Mouse (Mus musculus) left cerebral cortex, postnatal 25 days (tissue): ENCODE results near the gene Tcea3. TPM values are rescaled to one million over a fixed set of nuclear protein-coding genes. Genes with fewer than 3 reads are reported as not detected.
A peak's percentile ranks its signal among the peaks of the same experiment; 100 is the strongest.

Experiments used
- DNase-seq, 2 experiments: peaks; one replicate each; pipeline ENCODE4 v3.0.0; 2022; ENCODE audit warnings: low spot score in 2 of 2, mixed read lengths in 1 of 2
- intact Hi-C: fragments of 180-260 bp; cut with DNase I; formaldehyde crosslinking; loops from one replicate; pipeline ENCODE4 v1.15.1; 2025
- total RNA-seq, 2 experiments: library from RNA; stranded (reverse); gene quantifications; 2 replicates each; pipeline ENCODE4 v1.2.3; 2021

Tcea3 gene
- under 1 TPM; 0.57 to 0.76 TPM for total RNA-seq

DNA sequence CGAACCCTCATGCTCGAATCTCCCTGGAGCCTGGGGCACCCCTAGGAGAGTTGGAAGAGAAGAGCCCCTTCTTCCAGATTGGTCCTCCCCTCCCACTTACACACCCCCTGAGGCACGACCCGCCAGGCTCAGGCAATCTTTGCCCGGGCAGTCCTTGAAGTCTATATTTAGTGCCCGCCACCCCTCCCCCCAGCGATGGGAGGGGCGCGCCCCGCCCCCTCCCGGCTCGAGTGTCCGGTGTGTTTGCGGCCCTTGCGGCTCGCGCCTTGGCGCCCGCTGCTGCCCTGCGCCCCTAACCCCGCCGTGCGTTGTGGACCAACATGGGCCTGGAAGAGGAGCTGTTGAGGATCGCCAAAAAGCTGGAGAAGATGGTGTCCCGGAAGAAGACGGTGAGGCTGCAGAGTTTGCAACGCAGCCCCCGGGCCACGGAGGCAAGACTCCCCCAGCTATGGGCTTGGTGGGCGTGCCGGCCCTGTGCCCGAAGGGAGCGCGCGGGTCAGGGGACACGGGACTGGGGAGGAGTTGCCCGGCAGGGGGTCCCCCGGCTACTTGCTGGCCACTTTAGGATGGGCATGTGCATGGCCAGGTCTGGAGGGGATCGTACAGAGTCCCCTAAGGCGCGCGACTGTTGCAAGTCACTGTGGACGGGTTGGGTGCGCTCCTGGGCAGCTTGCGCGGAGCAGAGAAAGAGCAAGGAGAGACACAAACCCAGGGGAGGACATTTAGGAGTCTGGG is at the start of gene Tcea3:
Gene Tcea3 (plus strand): TSS at position 1 of the 735 bp plus-strand sequence.
- no peak for DNase-seq
- intact Hi-C loops: no loop called here

- DNase-seq: no peak
- intact Hi-C loops: no loop called here
Observed at GRCm38 (mm10) chr4:136198846-136199245, 48.7 kb upstream of the Tcea3 start.

- DNase-seq: peak; percentile 38 to 55
Observed at GRCm38 (mm10) chr4:136199562-136200292, 47.8 kb upstream of the Tcea3 start.

GRCm38 (mm10) chr4:136202509-136202908 is 45.0 kb upstream of the Tcea3 start:
- peak; percentile 43 to 55 for DNase-seq
- intact Hi-C loops: loop anchor here (2.0 to 5.0 kb wide), 2 partner anchors 36 to 120 kb away; no protein-coding TSS in a partner anchor

More at GRCm38 (mm10) chr4:136199562-136200292, 47.8 kb upstream of the Tcea3 start:
- intact Hi-C loops: loop anchor here (1.0 to 5.0 kb wide), 2 partner anchors 36 to 123 kb away; no protein-coding TSS in a partner anchor

DNA sequence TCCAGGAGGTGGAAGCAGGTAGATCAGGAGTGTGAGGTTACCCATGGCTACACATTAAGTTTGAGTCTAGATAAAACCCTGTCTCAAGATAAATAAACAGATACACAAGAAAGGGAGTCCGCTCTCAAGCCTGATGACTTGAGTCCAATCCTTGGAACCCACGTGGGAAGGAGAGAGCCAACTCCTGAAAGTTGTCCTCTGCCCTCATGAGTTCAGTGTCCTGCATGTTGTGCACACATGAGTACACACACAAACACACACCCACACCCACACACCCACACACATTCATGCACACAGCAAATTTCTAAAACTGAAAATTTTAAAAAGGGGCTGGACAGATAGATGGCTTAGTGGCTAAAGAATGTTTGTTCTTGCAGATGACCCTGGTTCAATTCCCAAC is 42.8 kb upstream of the Tcea3 start:
- no peak for DNase-seq
- intact Hi-C loops: loop anchor here (5.0 kb wide), 1 partner anchor 118 kb away; no protein-coding TSS in a partner anchor

DNA sequence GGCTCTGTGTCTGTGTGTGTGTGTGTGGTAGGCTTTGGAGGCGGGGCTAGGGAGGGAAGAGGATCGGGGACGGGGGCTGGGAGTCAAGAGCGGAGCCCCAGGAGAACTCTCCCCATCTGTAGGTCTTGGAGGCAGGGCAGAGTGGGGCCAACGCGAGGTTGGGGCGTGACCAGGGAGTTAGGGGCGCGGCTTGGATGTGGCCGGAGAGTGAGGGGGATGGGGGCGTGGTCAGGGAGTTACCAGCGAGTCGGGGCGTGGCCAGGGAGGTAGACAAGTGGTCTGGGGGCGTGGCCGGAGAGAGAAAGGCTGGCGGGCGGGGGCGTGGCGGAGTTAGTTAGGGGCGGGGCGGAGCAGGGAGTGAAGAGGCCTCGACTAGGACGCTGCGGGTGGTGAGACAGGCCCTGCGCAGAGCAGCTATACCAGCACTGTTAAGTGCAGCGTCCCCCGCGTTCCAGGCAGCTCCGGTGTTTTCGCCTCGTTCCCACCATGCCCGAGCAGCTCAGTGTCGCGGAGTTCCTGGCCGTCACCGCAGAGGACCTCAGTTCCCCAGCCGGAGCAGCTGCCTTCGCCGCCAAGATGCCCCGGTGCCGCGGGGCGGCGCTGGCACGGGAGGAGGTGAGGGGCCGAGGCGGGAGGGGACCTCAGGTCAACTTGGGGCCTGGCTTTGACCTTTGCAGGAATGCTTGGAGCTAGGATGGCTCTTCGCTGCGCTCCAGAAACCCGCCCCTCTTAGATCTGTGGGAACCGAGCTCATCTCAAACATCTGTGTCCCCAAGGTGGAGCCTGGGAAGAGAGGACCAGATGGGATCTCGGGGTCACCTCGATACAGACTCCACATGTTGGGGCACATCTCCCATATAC is 41.3 kb upstream of the Tcea3 start, which contains the start of gene Asap3:
Gene Asap3 (plus strand): TSS at position 333 of the 861 bp plus-strand sequence.
- peak; percentile 73 to 79 for DNase-seq
- intact Hi-C loops: no loop called here

DNA sequence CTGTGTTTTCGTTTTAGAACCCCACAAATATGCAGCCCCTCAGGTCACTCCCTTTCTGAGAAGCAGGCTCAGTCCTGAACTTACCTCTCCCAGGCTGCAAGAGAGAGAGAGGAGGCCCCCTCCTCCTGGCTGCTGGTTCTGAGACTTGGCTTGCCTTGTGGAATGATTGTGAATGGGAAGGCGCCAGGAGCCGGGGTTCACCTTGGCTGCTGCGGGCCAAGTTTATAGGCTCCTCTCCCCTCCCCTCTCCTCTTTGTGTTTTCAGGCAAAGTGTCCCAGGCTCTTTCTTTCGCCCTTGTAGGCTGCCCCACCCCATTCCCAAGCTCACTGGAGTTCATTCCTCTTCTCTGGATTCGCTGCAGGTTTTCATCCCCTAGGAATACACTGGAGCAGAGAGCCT is 40.6 kb upstream of the Tcea3 start:
- intact Hi-C loops: no loop called here
- DNase-seq: no peak

DNA sequence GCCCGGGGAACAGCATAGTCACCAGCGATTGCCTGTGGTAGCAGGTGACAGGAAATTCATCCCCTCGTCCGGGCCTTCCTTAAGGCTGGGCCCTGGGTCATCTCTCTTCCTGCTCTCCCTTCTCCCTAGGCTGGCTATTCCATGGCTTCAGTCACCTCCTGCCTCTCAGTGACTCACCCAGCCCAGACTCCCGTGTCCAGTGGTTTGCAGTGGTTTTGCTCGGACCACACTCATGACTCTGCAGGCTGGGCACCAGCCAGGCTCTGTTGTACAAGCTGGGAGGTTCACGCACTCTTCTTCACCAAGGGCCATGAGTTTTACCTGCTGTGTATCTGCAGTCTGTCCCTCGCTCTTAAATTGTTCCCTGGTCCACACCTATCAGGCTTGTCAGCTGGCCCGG is 36.6 kb upstream of the Tcea3 start:
- intact Hi-C loops: no loop called here
- DNase-seq: no peak

- intact Hi-C loops: no loop called here
- DNase-seq: no peak
Observed at GRCm38 (mm10) chr4:136213629-136214028, 33.9 kb upstream of the Tcea3 start.

DNA sequence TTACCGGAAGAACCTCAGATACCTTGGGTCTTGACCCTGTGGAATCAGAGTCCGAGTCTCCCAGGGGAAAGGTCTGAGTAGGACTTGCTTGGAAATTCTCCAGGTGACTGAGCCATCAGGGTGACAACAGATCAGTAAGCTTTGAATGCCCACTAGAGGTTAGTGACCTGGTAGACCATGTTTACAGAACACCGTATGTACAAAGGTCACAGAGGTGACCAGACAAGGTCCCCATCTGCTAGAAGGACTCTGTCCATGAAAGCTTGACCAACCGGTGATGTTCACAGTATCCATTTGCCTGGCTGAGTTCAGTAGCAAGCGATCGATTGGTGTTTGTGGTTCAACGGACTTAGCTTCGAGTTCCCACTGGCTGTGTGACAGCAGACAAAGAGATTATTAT is 32.7 kb upstream of the Tcea3 start:
- no peak for DNase-seq
- intact Hi-C loops: no loop called here

- intact Hi-C loops: no loop called here
- no peak for DNase-seq
Observed at GRCm38 (mm10) chr4:136215576-136215975, 32.0 kb upstream of the Tcea3 start.

- DNase-seq: no peak
- intact Hi-C loops: no loop called here
Observed at GRCm38 (mm10) chr4:136217063-136217462, 30.5 kb upstream of the Tcea3 start.

DNA sequence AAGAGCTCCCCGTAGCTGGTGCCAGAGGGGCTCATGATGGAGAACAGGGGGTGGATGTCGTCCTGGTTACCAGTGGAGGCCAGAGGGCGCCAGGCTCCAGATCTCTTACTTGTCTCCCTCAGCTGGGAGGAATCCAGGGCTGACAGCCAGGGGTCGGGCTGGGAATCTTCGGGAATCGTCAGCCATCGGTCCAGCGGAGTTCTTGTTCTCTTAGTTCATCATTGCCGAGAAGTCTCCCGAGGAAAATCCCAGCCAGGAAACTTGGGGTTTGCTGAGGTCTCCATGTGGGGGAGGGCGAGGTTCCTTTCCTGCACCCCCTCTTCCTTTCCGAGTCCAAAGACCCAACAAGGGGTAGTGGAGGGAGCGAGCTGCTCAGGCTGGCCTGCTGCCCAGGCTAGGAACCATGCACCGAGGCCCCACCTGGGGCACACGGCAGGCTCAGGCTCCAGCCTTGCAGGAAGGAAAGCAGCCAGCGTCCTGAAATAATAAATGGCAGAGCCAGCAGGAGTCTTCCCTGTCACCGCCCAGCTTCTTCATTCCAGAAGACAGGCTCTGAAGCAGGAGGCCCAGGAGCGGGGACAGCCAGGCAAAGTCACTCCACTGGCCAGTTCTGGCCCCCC is 28.8 kb upstream of the Tcea3 start:
- intact Hi-C loops: no loop called here
- no peak for DNase-seq

- intact Hi-C loops: no loop called here
- DNase-seq: no peak
Observed at GRCm38 (mm10) chr4:136220133-136220775, 27.3 kb upstream of the Tcea3 start.

GRCm38 (mm10) chr4:136223549-136224239 is 23.8 kb upstream of the Tcea3 start:
- intact Hi-C loops: no loop called here
- peak; percentile 24 to 32 for DNase-seq

- no peak for DNase-seq
- intact Hi-C loops: no loop called here
Observed at GRCm38 (mm10) chr4:136224240-136224559, 23.3 kb upstream of the Tcea3 start.

DNA sequence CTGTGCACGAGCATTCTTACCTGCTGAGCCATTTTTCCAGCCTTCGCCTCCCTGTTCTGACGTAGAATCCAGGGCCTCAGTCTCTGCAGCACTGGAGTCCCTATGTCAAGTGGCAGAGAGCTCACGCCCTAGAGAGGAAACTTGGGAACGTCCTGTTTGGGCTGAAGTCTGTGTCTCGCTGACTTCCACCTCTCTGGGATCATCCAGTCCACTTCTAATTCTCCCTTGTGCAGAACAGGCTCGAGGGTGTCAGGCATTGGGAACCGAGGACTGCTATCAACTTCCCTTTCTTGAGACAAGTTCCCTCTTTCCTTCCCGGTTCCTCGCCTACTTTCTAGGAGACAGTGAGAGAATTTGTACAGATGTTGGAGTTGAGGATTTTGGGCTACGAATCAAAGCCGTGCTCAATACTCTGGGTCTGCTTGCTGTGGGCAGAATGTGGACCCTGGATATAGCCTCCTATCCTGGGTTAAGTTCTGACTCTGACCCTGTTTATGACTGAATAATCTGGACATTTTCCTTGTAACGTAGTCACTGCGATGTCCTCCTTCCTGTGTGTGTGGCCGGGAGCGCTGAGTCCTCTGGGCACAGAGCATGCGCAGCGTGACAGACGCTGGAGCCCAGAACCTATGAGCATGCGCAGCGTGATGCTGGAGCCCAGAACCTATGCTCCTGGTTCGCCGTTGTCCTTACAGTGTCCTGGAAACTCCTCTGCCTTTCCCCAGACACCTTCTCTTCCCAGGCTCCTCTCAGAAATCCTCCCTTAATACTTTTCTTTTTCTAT is 22.7 kb upstream of the Tcea3 start:
- no peak for DNase-seq

GRCm38 (mm10) chr4:136227408-136227807 is 20.1 kb upstream of the Tcea3 start:
- intact Hi-C loops: no loop called here
- DNase-seq: no peak

More for the DNA sequence above, 22.7 kb upstream of the Tcea3 start:
- intact Hi-C loops: no loop called here
